Mouse (Mus musculus) gastrocnemius, adult 8-10 months (tissue): ENCODE measurements around the gene Gm10031. TPM values are rescaled to one million over a fixed set of nuclear protein-coding genes. Genes with fewer than 3 reads are reported as not detected.
"Not testable (repeated sequence)": the region's sequence is repeated elsewhere in the genome, so short reads cannot be mapped to it uniquely, and the experiment has no call there.

Experiments
- DNase-seq, 2 experiments: peaks; one replicate each; pipeline ENCODE4 v3.0.0; 2022; ENCODE audit warnings: low spot score in 2 of 2
- total RNA-seq, 4 experiments: library from RNA; stranded (reverse); gene quantifications; 2 replicates each; pipeline ENCODE4 v1.2.4; 2022

The Gm10031 gene
- total RNA-seq: 10 to 100 TPM; 40.9 to 54.1 (median 47.2) TPM

DNA sequence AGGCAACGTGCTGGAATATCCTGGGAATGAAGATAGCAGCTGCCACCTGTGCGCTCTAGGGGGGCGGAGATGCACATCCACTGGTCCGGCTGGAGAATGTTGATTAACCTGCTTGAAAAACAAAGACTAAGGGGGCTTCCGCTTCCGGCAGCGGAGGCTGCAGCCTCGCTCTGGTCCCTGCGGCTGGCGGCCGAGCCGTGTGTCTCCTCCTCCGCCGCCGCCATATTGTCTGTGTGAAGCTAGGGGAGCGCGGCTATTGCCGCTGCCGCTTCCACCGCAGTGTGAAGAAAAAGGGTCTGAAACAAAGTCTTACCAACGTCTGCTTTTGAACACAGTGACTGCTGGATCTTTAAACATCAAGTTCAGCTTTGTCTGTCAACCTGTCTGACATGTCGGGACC lies at the start of gene Gm10031:
TSS of gene Gm10031 (plus strand) at position 171 of the 400 bp plus-strand sequence.
- DNase-seq: not testable (repeated sequence)

- no peak for DNase-seq
Measured at GRCm38 (mm10) chr1:156474854-156475253, 49.0 kb upstream of the Gm10031 start.

DNA sequence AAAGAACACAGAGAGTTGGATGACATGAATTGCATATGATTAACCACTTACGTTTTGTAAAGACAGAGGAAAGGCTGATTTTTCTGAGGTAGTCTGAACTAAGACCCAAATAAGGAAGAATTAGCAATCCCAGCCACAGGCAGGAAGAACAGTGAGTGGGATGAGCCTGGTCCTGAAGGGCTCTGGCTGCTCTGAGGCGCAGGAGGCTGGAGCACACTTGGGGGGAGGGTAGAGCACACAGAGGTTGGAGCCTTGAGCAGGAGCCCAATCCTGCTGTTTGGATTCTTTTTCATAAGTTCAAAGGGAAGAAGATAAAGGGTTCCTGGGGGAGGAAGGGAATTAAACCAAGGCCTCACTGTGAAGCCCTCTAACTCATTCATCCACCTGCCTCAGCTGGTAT lies 47.8 kb upstream of the Gm10031 start:
- DNase-seq: no peak

DNA sequence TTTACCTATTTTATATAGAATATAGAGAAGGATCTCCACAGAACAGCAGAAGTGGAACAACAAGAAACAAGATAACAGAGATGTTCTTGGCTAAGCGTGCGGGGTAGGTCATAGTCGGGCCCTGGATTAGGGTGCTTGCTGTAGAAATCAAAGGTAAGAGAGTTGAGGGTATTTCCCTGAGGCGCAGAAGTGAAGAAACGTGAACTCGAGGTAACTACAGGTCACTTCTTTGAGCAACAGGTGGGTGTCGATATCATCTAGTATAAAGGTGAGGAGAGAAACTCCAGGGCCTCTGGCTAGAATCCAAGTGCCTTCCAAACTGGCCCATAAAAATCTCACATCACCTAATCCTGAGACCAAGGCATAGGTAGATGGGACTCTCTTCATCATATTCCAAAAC lies 47.3 kb upstream of the Gm10031 start:
- no peak for DNase-seq

GRCm38 (mm10) chr1:156481826-156482225 lies 42.0 kb upstream of the Gm10031 start:
- DNase-seq: no peak

- DNase-seq: no peak
Measured at GRCm38 (mm10) chr1:156487498-156487897, 36.3 kb upstream of the Gm10031 start.

- no peak for DNase-seq
Measured at GRCm38 (mm10) chr1:156488031-156488430, 35.8 kb upstream of the Gm10031 start.

DNA sequence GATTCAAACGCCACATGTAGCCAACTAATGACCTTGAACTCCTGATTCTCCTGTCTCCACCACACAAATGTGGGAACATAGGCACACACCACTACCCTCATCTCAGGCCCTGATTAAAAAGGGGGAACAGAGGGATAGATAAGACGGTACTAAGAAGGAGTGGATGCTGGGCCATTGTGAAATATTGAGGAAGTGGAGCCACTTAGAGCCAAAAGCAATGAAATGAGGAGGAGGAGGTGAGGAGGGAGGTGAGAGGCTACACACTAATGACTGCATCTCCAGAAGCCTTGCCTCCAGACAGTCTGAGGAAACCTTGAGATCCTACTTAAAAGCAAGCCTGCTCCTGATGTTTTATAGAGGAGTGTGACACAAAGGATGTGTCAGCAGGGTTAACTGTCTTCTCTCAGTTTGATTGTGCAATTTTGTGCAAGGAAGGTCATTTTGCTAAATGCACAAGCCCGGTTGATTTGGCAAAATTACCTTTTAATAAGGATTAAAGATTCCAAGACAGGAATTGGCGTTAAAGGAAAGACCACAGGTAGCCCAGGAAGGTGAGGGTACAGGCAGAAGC lies 32.5 kb upstream of the Gm10031 start:
- DNase-seq: no peak

DNA sequence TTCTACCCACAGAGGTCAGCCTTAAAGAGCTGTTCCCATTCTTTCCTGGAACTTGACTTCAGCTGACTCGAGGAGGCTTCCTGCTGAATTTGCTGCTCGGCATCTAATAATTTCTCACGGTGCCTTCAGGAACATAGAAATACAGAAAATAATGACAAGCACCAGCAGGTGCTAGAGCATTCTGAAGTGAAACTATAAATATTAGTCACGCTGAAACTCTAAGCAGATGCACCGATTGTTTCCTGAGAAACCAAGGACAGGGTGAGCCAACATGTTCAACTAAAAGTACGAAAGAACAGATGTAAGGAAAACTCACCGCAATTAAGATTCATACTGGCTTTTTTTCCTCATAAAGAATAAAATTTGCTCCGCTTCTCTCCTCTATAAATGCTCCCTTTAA lies 28.8 kb upstream of the Gm10031 start:
- no peak for DNase-seq

DNA sequence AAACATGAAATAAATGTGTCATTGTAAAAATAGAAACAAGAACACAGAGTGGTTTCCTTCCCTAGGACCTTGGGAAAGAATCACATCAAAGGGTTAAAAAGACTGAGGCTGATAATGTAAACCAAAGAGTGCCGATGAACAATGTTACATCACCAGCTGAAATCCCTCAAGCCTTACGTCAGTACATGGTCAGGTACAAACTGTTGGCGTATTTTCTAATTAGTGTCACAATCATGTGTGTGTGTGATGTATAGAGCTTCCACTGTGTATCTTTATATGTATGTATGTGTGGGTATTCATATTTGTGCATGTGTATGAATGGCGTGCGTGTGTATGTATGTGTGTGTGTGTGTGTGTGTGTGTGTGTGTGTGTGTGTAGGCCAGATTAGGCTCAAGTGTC lies 26.9 kb upstream of the Gm10031 start:
- no peak for DNase-seq

DNA sequence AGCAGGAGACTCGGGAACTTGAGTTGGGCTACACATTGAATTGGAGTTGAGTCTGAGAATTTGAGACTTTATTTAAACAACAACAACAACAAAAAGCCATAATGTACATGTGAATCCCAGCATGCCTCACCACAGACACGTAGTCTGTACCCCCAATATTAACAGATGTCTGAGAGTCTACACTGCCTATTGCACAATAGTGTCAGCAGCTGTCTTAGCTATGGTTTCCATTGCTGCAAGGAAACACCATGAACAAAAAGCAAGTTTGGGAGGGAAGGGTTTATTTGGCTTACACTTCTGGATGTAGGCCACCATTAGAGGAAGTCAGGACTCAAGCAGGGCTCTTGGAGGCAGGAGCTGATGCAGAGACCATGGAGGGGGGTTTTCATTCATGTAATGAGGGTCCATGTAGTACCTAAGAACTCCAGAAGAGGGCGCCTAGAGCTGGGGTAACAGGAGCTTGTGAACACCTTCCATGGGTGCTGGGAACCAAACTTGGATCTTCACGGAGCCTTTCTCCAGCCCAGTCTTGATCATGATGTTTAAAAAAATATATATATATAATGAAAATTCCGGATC lies 18.8 kb upstream of the Gm10031 start:
- no peak for DNase-seq

DNA sequence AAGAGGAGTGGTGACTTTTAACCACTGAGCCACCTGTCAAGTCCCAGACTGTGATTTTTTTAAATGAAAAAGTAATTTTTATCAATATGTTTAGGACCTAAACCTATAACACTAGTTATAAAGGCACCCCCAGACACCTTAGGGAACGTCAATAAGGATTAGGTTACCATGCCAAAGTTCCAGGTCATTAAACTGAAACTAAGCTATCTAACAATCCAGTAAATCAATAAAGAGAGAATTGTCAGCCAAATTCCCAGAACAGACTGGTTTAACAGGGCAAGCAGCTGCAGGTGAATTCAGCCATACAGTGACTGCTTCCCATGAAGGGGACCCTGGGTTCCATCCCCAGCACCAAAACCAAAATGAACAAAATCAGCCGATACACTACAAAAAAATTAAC lies 17.9 kb upstream of the Gm10031 start:
- DNase-seq: no peak

DNA sequence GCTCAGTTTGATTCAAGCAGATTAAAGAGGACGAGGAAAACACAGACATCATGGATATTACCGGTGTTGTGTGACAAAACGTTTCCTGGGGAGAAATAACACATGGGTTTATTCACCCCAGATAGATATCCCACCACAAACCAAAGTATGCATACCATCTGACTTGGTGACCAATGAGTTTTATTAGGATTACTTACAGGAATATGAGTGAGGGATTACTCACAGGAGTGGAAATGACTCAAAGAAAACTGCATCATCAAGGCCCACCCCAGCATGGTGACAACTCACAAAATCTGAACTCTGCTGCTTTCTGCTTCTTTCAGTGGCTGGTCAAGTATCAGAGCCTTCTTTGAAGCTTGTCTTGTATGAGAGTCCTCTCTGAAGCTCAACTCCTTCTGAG lies 16.1 kb upstream of the Gm10031 start:
- no peak for DNase-seq

DNA sequence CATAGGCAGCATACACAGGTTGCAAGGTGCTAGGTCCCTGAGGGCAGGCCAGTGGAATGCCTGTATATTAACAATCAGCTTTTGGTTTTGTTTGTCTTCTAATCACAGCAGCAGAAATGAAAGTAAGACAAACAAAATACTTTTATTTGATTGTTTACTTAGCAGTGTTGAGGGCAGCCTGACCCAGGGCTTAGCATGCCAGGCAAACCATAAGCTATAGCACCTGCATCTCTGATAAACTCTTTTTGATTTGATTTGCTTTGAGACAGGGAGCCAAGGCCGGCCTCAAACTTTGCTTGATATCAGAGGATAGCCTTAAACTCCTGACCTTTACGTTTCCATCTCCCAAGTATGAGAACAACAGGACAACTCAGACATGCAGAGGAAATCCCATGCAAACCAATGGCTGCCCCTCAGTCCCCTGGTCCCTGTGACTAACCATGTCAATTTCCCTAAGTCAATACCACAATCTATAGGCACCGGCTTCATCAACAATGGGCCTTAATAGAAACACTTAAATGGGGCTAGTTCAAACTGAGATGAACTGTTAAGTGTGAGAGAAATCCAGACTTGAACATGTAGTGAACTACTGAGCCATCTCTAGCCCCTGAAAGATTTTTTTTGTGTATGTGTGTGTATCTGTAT lies 3.6 kb upstream of the Gm10031 start:
- DNase-seq: no peak

DNA sequence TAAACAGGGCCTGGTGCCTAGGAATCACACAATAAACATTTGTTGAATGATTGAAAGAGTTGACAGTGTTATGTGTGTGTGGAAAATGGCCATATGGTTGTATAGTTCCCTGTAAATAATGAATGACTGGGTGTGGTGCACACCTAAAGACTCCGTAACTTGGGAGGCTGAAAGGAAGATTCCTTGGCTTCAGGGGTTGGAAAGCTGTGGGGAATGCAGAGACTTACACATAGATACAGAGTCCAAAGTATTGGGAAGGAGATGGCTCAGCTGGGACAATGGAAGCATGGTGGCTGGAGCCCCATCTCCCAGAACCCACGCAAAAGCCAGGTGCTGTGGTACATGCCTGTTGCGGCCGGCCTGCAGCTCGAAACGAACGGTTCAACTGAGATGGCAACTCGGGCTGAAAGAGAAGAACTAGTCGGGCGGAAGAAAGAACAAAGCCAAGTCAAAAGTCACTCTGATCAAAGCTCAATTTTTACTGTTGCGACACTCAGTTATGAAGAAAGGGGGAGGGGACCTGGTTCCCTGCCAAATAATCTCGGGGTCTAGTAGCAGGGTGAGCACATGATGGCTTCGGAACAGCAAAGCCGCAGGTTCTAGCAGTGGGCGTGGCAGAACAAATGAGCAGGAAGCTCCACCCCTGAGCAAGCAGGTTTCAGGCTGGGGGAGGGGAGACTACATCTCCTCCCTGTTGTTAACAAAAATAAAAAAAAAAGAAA lies 1.9 kb upstream of the Gm10031 start:
- DNase-seq: no peak

DNA sequence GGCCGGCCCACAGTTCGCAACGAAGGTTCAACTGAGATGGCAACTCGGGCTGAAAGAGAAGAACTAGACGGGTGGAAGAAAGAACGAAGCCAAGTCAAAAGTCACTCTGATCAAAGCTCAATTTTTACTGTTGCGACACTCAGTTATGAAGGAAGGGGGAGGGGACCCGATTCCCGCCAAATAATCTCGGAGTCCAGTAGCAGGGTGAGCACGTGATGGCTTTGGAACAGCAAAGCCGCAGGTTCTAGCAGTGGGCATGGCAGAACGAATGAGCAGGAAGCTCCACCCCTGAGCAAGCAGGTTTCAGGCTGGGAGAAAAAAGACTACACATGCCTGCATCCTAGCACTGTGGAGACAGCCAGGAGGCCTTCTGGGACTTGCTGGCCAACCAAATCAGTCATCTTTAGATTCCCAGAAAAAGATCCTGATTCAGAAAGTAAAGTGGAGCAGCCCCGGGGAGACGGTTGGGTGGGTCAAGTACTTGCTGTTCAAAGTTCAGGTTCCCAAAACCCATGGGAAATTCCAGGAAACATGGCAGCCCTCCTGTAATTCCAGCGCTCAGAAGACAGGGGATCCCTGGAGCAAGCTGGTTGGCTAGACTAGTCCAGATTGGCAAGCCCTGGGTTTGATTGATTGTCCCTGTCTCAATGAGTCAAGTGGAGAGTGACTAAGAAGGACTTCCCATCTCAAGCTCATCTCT lies 8.8 kb downstream of the Gm10031 start:
- not testable (repeated sequence) for DNase-seq

DNA sequence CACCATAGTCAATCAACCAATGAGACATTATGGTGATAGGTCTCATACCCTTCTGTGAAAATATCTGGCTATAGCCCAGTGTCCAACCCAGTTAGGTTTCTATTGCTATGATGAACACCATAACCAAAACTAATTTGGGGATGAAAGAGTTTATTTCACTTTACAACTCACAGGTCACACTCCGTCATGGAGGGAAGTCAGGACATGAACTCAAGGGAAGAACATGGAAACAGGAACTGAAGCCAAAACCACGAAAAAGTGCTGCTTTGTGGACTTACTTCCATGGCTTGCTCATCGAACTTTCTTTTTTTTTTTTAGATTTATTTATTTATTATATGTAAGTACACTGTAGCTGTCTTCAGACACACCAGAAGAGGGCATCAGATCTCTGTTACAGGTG lies 9.7 kb downstream of the Gm10031 start:
- no peak for DNase-seq

GRCm38 (mm10) chr1:156533911-156534310 lies 10.1 kb downstream of the Gm10031 start:
- no peak for DNase-seq

DNA sequence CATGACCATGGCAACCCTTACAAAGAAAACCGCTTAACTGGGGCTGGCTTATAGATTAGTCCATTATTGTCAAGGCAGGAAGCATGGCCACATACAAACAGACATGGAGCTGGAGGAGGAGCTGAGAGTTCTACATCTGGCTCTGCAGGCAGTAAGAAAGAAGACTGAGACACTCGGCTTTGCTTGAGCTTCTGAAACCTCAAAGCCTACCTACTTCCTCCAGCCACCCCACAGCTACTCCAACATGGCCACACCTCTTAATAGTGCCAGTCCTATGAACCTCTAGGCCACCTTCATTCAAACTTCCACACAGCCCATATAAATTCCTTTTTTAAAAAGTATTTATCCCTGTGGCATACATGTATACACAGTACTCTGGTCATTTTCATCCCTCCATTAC lies 13.2 kb downstream of the Gm10031 start:
- DNase-seq: no peak

DNA sequence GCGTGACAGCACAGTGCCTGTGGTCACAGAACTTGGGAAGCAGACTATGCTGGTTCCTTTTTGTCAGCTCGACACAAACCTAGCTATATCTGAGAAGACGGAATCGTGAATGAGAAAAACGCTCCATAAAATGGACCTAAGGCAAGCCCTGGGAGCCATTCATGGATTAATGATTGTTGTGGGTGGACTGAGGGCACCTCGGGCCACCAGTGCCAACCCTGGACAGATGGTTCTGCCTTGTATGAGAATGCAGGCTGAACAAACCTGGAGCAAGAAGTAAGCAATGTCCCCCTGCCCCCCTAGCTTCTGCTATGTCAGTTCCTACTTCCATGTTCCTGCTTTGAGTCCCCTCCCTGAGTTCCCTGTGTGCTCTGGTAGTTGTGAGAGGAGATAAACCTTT lies 13.9 kb downstream of the Gm10031 start:
- DNase-seq: no peak

- no peak for DNase-seq
Measured at GRCm38 (mm10) chr1:156538382-156538781, 14.6 kb downstream of the Gm10031 start.
